Mouse (Mus musculus) limb, embryonic 12.5 days (tissue): ENCODE measurements around the gene Ugt1a6b. TPM values are rescaled to one million over a fixed set of nuclear protein-coding genes. Genes with fewer than 3 reads are reported as not detected.
A peak's percentile ranks its signal among the peaks of the same experiment; 100 is the strongest.
"Not testable (repeated sequence)": the region's sequence is repeated elsewhere in the genome, so short reads cannot be mapped to it uniquely, and the experiment has no call there.

Experiments
- ATAC-seq: fragments of 200-750 bp; cut with Nextera tagmentation; 2 replicates; pipeline ENCODE4 v1.8.0; 2017; ENCODE audit warnings: low read depth, moderate TSS enrichment; ENCODE audit not compliant: insufficient number of reproducible peaks, insufficient read depth, low FRiP score, low TSS enrichment
- H3K27ac ChIP-seq: fragments of 300-500 bp; sonication (generic); 2 replicates; pipeline ENCODE4 v1.5.1; 2016; ENCODE audit warnings: mild to moderate bottlenecking, moderate library complexity
- H3K27me3 ChIP-seq: fragments of 300-500 bp; sonication (generic); 2 replicates; pipeline ENCODE4 v1.6.1; 2016; ENCODE audit warnings: mild to moderate bottlenecking, moderate library complexity
- H3K36me3 ChIP-seq: fragments of 300-500 bp; sonication (generic); 2 replicates; pipeline ENCODE4 v1.6.1; 2016; ENCODE audit warnings: mild to moderate bottlenecking, moderate library complexity
- H3K4me1 ChIP-seq: fragments of 300-500 bp; sonication (generic); replicated peaks from 2 replicates; pipeline ENCODE4 v1.6.1; 2016
- H3K4me2 ChIP-seq: fragments of 300-500 bp; sonication (generic); 2 replicates; pipeline ENCODE4 v1.6.1; 2016; ENCODE audit warnings: mild to moderate bottlenecking, moderate library complexity
- H3K4me3 ChIP-seq: fragments of 300-500 bp; sonication (generic); replicated peaks from 2 replicates; pipeline ENCODE4 v1.5.1; 2016; ENCODE audit warnings: mild to moderate bottlenecking
- H3K9ac ChIP-seq: fragments of 300-500 bp; sonication (generic); replicated peaks from 2 replicates; pipeline ENCODE4 v1.6.1; 2016; ENCODE audit warnings: mild to moderate bottlenecking, moderate library complexity
- H3K9me3 ChIP-seq: fragments of 300-500 bp; sonication (generic); 2 replicates; pipeline ENCODE4 v1.6.1; 2016; ENCODE audit warnings: mild to moderate bottlenecking, moderate library complexity
- WGBS: fragments of 180-500 bp; shearing (Covaris S2); methylation state at CpG from one replicate; pipeline ENCODE4 v1.1.7; 2016; 5-methylcytosine and 5-hydroxymethylcytosine counted together
- polyA plus RNA-seq: library from polyadenylated mRNA; unstranded; fragments of >200 nt; fragmentation: Nextera tagmentation; extraction: Ambion mirVana; gene quantifications from 2 replicates; pipeline ENCODE4 v1.2.1, GENCODE M21; 2016

Gene Ugt1a6b
- polyA plus RNA-seq: not detected in 2 replicates

GRCm38 (mm10) chr1:88103019-88103418, at the start of gene Ugt1a6b:
Gene Ugt1a6b (plus strand): TSS chr1:88103252.
- H3K36me3 ChIP-seq, H3K27ac ChIP-seq, H3K9me3 ChIP-seq, H3K9ac ChIP-seq, H3K4me1 ChIP-seq, H3K4me3 ChIP-seq, H3K4me2 ChIP-seq, ATAC-seq, H3K27me3 ChIP-seq: not testable (repeated sequence)
- 63% methylated on average over 3 of the region's 3 CpGs for WGBS

- ATAC-seq: no peak
- Histone ChIP-seq H3K4me3 (no peak within 1 kb of the TSS), H3K27me3 (no peaks in the 10 kb centered on the region), H3K9ac (no peak within 1 kb of the TSS), H3K9me3 (no peaks in the 10 kb centered on the region), H3K27ac (no peak within 1 kb of the TSS), H3K36me3 (no peaks in the 10 kb centered on the region), H3K4me2 (no peak within 1 kb of the TSS), H3K4me1 (no peaks in the 10 kb centered on the region)
- 76% methylated on average over 1 of the region's 1 CpGs for WGBS
These were observed 48.0 kb upstream of the Ugt1a6b start, which contains the start of gene Ugt1a10 for GRCm38 (mm10) chr1:88055088-88055487. Gene Ugt1a10 (plus strand): TSS chr1:88055388.

GRCm38 (mm10) chr1:88066472-88067102, 36.5 kb upstream of the Ugt1a6b start:
- not testable (repeated sequence) for H3K27ac ChIP-seq, H3K4me2 ChIP-seq, ATAC-seq, H3K4me1 ChIP-seq, H3K27me3 ChIP-seq, H3K4me3 ChIP-seq, H3K36me3 ChIP-seq, H3K9ac ChIP-seq, H3K9me3 ChIP-seq
- WGBS: 83% methylated on average over 1 of the region's 2 CpGs

GRCm38 (mm10) chr1:88070495-88070894, 32.6 kb upstream of the Ugt1a6b start, which contains the start of gene Ugt1a9:
Gene Ugt1a9 (plus strand): TSS chr1:88070800.
- no peak within 1 kb of the TSS for H3K9ac ChIP-seq
- no peak within 1 kb of the TSS for H3K4me3 ChIP-seq
- H3K4me2 ChIP-seq: no peak within 1 kb of the TSS
- no peaks in the 10 kb centered on the region for H3K27me3 ChIP-seq
- H3K9me3 ChIP-seq: no peaks in the 10 kb centered on the region
- no peaks in the 10 kb centered on the region for H3K4me1 ChIP-seq
- no peak within 1 kb of the TSS for H3K27ac ChIP-seq
- 69% methylated on average over 2 of the region's 2 CpGs for WGBS
- no peaks in the 10 kb centered on the region for H3K36me3 ChIP-seq
- ATAC-seq: no peak

GRCm38 (mm10) chr1:88070902-88071301, 32.1 kb upstream of the Ugt1a6b start:
- Histone ChIP-seq H3K9ac (no peak overlapping the region), H3K4me2 (no peak overlapping the region), H3K36me3 (no peaks in the 10 kb centered on the region), H3K9me3 (no peaks in the 10 kb centered on the region), H3K4me3 (no peak overlapping the region), H3K27me3 (no peaks in the 10 kb centered on the region), H3K27ac (no peak overlapping the region), H3K4me1 (no peaks in the 10 kb centered on the region)
- 85% methylated on average over 4 of the region's 4 CpGs for WGBS
- no peak for ATAC-seq

DNA sequence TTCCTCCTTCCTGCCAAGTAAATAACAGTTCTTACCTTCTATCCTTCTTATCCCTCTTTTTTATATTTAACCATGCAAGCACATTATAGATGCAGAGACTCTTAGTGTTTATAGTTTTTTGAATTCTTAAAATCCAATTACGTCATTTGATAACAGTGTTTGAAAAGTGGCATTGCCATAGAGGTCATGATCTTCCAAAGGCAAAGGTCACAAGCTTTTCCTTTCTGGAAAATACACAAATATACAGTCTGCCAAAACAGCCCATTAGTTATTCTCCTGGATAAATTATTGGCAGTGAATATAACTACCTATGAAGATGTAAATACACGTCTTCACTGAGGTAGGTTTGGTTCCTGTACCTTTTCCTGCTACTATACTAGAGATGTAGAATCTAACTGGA, 28.6 kb upstream of the Ugt1a6b start:
- 81% methylated on average over 2 of the region's 2 CpGs for WGBS
- no peaks in the 10 kb centered on the region for H3K27me3 ChIP-seq
- H3K36me3 ChIP-seq: no peaks in the 10 kb centered on the region
- H3K4me3 ChIP-seq: no peak overlapping the region
- H3K4me1 ChIP-seq: no peaks in the 10 kb centered on the region
- no peak overlapping the region for H3K27ac ChIP-seq
- no peak overlapping the region for H3K4me2 ChIP-seq
- H3K9me3 ChIP-seq: no peaks in the 10 kb centered on the region
- H3K9ac ChIP-seq: no peak overlapping the region
- no peak for ATAC-seq

DNA sequence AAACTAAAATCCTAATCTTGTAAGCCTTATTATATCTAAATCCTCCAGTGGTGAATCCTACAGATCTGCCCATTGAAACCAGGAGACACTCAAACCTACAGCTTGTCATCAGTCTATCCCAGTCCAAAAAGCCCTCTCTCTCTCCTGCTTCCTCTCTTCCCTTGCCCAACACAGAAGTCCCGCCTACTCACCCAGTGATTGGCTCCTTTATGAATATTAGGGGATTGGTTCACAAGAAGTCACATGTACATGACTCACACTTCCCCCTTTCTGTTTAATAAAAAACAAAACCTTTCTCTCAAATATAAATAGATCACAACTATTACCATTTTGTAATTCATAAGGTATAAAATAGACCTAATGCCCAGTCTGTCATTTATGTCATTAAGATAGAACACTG, 25.9 kb upstream of the Ugt1a6b start:
- Histone ChIP-seq H3K9me3 (no peaks in the 10 kb centered on the region), H3K27ac (no peak overlapping the region), H3K4me3 (no peak overlapping the region), H3K36me3 (no peaks in the 10 kb centered on the region), H3K9ac (no peak overlapping the region), H3K4me2 (no peak overlapping the region), H3K27me3 (no peaks in the 10 kb centered on the region), H3K4me1 (no peaks in the 10 kb centered on the region)
- ATAC-seq: no peak
- 83% methylated on average over 1 of the region's 1 CpGs for WGBS

DNA sequence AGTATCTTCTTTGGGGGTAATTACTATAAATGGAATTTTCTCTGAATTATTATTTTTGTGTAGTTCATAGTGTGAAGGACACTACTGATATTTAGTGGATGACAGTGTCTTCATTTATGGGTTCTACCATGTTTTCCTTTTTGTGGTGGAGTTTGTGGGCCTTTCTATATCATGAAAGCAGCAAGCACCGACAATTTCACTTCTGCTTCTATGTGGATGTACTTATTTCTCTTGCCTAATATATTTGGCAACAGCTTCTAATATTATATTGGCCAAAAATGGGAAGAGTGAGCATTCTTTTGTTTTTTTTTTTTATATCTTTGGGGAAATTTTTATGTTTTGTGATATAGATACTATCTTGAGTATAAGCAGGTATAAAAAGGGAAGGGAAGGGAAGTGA, 21.4 kb upstream of the Ugt1a6b start:
- 98% methylated on average over 1 of the region's 1 CpGs for WGBS
- Histone ChIP-seq H3K9ac (no peak overlapping the region), H3K4me3 (no peak overlapping the region), H3K27me3 (no peaks in the 10 kb centered on the region), H3K4me1 (no peaks in the 10 kb centered on the region), H3K9me3 (no peaks in the 10 kb centered on the region), H3K4me2 (no peak overlapping the region), H3K36me3 (no peaks in the 10 kb centered on the region), H3K27ac (no peak overlapping the region)
- no peak for ATAC-seq

GRCm38 (mm10) chr1:88086125-88086524, 16.9 kb upstream of the Ugt1a6b start:
- WGBS: 83% methylated on average over 1 of the region's 1 CpGs

GRCm38 (mm10) chr1:88087513-88087912, 15.5 kb upstream of the Ugt1a6b start, which contains the start of gene Ugt1a8:
Gene Ugt1a8 (plus strand): TSS chr1:88087813.
- no peak within 1 kb of the TSS for H3K4me2 ChIP-seq
- no peaks in the 10 kb centered on the region for H3K4me1 ChIP-seq
- no peak within 1 kb of the TSS for H3K27ac ChIP-seq
- 77% methylated on average over 3 of the region's 3 CpGs for WGBS
- ATAC-seq: no peak
- H3K9me3 ChIP-seq: no peaks in the 10 kb centered on the region
- no peak within 1 kb of the TSS for H3K4me3 ChIP-seq
- H3K9ac ChIP-seq: no peak within 1 kb of the TSS
- H3K36me3 ChIP-seq: no peaks in the 10 kb centered on the region
- no peaks in the 10 kb centered on the region for H3K27me3 ChIP-seq

More at GRCm38 (mm10) chr1:88086125-88086524, 16.9 kb upstream of the Ugt1a6b start:
- H3K4me2 ChIP-seq: no peak overlapping the region
- ATAC-seq: no peak
- H3K9ac ChIP-seq: no peak overlapping the region
- no peaks in the 10 kb centered on the region for H3K27me3 ChIP-seq
- H3K9me3 ChIP-seq: no peaks in the 10 kb centered on the region
- H3K27ac ChIP-seq: no peak overlapping the region
- H3K36me3 ChIP-seq: no peaks in the 10 kb centered on the region
- no peak overlapping the region for H3K4me3 ChIP-seq
- no peaks in the 10 kb centered on the region for H3K4me1 ChIP-seq

DNA sequence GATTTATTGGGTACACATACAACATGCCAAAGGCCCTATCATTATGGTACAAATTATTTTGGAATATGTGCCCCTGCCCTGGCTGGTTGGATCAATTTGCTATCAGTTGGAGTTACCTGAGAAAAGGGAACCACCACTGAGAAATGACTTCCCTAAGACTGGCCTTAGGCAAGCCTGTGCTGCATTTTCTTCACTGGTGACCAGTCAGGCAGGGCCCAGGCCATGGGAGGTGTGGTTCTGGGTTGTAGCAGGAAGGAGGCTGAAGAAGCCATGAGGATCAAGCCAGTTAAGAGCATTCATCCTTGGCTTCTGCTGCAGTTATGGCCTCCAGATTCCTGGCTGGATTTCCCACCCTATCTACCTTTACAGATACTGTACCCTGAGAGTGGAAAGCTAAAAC, 10.7 kb upstream of the Ugt1a6b start:
- no peaks in the 10 kb centered on the region for H3K36me3 ChIP-seq
- H3K4me2 ChIP-seq: no peak overlapping the region
- H3K4me1 ChIP-seq: peaks cover 13% of the 10 kb centered on the region
- no peak for ATAC-seq
- H3K9me3 ChIP-seq: no peaks in the 10 kb centered on the region
- no peak overlapping the region for H3K27ac ChIP-seq
- no peak overlapping the region for H3K4me3 ChIP-seq
- H3K9ac ChIP-seq: no peak overlapping the region
- no peaks in the 10 kb centered on the region for H3K27me3 ChIP-seq

DNA sequence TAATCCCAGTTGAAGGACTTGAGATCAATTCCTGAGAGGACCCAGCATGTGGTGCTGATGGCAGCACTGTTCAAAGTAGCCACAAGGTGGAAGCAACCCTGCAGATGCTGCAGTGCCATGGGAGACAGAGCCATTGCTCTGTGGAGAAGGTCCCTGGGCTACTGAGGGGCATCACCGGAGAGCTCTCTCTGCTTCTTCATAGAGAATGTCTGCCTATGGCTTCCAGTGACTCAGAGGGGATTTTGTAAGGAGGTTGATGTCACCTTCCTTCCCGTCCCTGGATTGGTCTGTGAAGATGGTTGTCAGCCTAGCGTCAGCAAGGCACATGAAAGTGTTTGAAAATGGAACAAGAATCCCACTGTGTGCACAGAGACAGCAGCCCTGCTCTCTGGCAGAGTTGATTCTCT, 8.8 kb upstream of the Ugt1a6b start:
- not testable (repeated sequence) for H3K36me3 ChIP-seq, H3K4me3 ChIP-seq, ATAC-seq, H3K9me3 ChIP-seq, H3K9ac ChIP-seq, H3K4me2 ChIP-seq, H3K27me3 ChIP-seq
- Histone ChIP-seq H3K4me1 (peaks cover 13% of the 10 kb centered on the region), H3K27ac (0 out of 2 replicates have a peak overlapping the region, but pooled peaks have one; percentile 83)
- WGBS: 76% methylated on average over 3 of the region's 3 CpGs
